Mouse (Mus musculus) ES-Bruce4 (cell line): ENCODE data around the gene Polr2h.
A peak's percentile ranks its signal among the peaks of the same experiment; 100 is the strongest.

Source experiments
- CTCF ChIP-seq: IDR thresholded peaks from one replicate; pipeline ENCODE4 v1.8.1; 2011; ENCODE audit warnings: low read depth, low read length
- EP300 ChIP-seq: IDR thresholded peaks from 2 replicates; pipeline ENCODE4 v1.6.1; 2011; ENCODE audit warnings: low read depth, low read length; ENCODE audit not compliant: insufficient read depth
- POLR2A ChIP-seq: IDR thresholded peaks from one replicate; pipeline ENCODE4 v1.8.1; 2011; ENCODE audit warnings: low read length; ENCODE audit not compliant: insufficient read depth

GRCm38 (mm10) chr16:20708939-20709734, 8.3 kb upstream of the Polr2h start:
- TF ChIP-seq POLR2A (no peak), CTCF (peak; percentile 78), EP300 (no peak)
